Mouse (Mus musculus): ENCODE measurements around the gene Suds3. TPM values are rescaled to one million over a fixed set of nuclear protein-coding genes. Genes with fewer than 3 reads are reported as not detected.

The Suds3 gene
- 69.9 and 73.2 TPM in 2 replicates for polyA plus RNA-seq (2012; rRNA removed)

GRCm38 (mm10) chr5:117115836-117116366 is at the start of gene Suds3:
Gene Suds3, minus strand, starts transcription at chr5:117116113.
- peak; percentile 100 for DNase-seq (ENCODE audit: low spot score)

DNA sequence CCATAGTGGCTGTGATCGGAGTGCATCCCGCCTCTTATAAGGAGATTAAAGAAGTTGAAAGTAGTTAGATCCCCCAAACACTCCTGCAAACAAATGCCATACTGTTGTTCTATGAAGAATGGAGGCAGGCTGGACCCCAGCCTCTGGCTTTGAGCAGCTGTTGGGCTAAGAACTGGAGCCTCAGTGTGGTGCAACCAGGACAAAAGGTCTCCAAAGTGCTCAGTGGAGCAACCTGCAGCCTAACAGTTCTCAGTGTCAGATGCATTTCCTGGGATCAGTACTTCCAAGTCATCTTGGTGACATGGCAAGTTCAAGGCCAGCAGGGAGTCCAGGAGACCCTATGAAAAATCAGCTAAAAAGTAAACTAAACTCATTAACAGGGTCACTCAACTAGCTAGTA is 49.0 kb upstream of the Suds3 start:
- no peak for DNase-seq (ENCODE audit: low spot score)

- no peak for DNase-seq (ENCODE audit: low spot score)
These were observed 48.6 kb upstream of the Suds3 start for GRCm38 (mm10) chr5:117164516-117164915.

- DNase-seq (ENCODE audit: low spot score) = no peak
These were observed 47.9 kb upstream of the Suds3 start for GRCm38 (mm10) chr5:117163790-117164189.

GRCm38 (mm10) chr5:117160499-117160898 is 44.6 kb upstream of the Suds3 start:
- no peak for DNase-seq (ENCODE audit: low spot score)

DNA sequence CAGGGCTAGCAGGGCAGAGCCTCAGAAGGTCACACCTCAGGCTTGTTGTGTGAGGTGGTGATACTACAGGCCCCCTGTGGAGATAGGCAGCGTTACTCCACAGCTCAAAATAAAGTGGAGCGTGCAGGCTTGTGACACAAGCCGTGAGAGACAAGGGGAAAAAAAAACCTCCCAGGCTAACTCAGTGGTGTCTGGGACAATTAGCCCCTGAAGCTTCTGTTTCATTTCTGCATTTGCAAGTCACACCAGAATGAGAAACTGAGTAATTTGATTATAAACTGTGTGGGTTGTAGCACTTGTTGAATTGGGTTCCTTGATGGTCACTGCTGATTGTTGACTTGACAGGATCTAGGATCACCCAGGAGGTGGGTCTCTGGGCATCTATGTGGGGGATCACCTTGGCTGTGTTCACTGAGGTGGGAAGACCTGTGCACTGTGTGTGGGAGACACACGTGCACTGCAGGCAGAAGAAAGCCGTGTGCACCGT is 43.9 kb upstream of the Suds3 start:
- DNase-seq (ENCODE audit: low spot score) = no peak

DNA sequence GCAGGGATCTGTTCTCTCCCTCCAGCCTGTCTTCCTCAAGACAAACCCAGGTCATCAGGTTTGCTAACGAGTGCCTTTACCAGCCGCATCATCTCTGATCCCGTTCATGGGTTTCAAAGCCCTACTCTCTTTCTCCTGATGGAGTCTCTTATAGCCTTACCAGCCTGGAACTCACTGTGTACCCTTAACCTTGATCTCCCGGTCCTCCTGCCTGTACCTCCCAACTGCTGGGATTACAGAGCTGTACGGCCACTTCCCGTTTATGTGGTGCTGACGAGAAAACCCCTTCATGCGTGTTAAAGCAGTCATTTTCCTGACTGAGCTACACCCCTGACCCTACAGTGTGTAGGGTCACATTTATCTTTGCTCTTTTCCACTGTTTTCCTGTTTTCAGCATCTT is 43.4 kb upstream of the Suds3 start:
- DNase-seq (ENCODE audit: low spot score) = no peak

- peak; percentile 63 for DNase-seq (ENCODE audit: low spot score)
These were observed 42.6 kb upstream of the Suds3 start for GRCm38 (mm10) chr5:117158335-117159018.

DNA sequence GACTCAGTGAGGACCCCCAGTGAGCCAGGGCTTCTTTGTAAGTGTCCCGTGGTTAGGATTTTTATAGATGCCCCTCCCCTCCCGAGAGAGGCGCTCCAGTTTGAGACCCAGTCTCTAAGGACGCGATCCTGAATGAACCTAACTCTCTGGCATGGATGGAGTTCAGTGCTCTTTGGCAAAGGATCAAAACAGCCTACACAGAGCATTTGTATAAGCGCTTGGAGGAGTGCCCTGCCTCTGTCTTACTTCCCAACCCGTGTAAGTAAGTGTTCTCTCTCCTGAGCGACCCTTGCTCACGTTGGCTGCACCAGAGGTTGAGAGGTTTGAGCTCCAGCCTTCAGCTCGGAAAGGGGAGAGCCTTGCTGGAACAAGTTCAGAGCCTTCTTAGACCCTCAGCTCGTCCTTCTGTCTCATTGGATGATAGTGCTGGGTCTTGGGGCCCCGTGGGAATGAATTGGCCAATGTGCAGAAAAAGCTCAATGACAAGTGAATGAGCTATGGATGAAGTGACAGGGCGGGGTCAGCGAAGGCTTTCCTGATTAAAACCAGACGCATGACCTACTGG is 37.7 kb upstream of the Suds3 start:
- no peak for DNase-seq (ENCODE audit: low spot score)

GRCm38 (mm10) chr5:117152944-117153343 is 37.0 kb upstream of the Suds3 start:
- no peak for DNase-seq (ENCODE audit: low spot score)

DNA sequence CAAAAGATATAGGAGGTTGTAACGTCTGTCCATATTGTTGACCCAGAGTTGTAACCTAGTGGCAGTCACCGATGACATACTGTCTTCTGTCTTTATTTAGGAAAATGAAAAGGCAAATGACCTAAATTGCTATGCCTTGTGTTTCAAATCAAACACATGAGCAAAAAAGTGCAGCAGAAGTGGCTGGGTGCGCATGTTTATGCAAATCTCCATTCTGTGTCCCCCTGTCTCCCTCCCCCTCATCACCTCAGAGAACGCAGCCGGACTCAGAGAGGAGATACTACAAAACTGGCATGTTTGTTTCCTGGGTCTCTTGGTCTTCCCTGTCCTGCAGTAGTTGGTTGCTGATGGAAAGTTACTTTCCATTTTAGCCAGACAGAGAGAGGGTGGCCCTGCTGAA is 34.2 kb upstream of the Suds3 start:
- DNase-seq (ENCODE audit: low spot score) = no peak

DNA sequence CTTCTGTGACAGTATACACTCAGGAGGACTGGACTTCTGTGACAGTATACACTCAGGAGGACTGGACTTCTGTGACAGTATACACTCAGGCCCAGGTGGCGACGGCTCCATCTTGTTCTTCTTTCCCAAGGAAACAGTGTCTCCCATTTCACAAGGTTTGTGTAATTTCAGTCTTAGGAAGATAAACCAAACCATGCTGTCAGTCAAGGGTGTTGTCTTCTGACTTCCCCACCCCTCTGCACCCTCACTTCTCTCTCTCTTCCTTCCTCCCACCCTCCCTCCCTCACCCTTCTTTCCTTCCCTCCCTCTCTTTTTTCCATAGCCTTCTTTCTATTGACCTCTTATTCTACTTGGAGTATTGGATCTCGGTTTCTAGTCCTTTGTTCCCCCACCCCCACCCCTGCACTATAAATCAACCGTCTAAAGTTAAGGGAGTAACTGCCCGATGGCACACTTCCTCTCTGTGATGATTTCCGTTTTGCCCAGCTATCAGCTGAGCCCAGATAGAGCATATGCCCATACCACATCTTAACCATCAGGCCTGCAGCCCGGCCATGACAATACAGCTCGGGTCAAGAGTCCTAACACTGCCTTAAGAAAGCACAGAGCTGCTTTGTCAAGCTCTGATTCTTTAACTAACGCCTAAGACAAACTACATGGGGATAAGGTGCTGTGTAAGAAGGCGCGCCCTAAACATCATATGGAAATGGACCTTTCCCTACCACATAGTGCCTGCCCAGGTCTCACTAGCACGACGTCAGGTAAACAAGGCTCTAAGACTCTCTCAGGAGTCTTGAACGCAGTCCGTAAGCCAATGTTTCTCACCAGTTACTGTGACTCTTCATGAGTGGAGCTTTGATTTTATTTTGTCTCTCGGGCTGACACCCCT is 33.4 kb upstream of the Suds3 start:
- no peak for DNase-seq (ENCODE audit: low spot score)

DNA sequence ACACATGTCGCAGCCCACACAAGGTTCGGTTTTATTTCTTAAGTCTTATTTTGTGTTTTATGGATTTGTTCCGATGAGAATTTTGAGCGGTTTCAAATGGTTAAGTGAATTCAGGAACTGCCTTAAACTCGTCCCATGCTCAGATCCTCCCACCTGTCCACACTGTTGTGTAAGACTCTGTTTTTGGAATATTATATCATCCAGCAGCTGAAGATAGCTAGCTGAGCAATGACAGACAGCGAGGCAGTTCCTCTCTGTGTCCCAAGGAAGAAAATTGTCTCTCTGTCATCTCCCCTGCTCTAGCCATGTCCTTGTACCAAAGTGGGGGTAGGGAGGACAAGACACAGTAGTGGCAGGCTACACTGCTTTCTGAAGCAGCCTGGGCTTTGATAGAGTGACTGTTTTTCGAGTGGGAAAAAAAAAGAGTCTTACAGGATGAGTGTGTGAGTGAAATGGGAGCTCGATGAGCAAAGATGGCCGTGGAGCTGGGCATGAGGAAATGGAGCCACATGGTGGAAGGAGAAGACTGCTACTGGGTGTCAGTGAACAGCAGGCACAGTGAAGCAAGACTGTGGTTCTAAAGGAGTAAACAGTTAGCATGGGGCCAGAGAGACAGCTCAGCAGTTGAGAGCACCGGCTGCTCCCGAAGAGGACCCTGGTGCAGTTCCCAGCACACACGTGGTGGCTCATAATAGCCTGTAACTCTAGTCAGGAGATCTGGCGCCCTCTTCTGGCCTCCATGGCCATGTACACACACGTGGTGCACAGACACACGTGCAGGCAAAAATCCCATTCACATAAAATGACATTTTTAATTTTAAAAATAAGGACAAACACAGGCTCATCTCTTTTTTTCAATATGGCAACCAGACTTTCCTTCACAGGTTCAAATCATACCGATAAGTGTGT is 31.5 kb upstream of the Suds3 start:
- no peak for DNase-seq (ENCODE audit: low spot score)

- DNase-seq (ENCODE audit: low spot score) = no peak
These were observed 30.3 kb upstream of the Suds3 start for GRCm38 (mm10) chr5:117146165-117146564.

- DNase-seq (ENCODE audit: low spot score) = no peak
These were observed 27.8 kb upstream of the Suds3 start for GRCm38 (mm10) chr5:117143721-117144135.

DNA sequence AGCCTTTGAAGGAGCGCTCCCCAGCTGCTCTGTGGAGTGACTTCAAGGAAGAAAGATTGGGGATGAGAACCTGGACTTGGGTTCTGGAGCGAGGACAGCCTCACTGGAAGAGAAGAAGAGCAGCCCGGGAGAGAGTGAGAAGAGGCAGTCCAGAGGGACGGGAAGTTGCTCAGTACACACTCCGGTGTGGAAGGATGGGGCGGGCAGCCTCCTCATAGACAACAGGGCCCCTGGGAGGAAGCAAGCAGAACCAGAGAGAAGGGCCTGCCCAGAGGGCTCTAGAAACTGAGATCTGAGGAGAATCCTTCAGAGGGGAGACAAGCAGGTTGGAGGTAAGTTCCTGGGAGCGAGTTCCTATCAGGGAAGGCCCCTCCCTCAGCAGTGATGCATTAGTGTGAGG is 24.5 kb upstream of the Suds3 start:
- no peak for DNase-seq (ENCODE audit: low spot score)

- no peak for DNase-seq (ENCODE audit: low spot score)
These were observed 23.9 kb upstream of the Suds3 start for GRCm38 (mm10) chr5:117139822-117140221.

- DNase-seq (ENCODE audit: low spot score) = no peak
These were observed 22.5 kb upstream of the Suds3 start for GRCm38 (mm10) chr5:117138295-117138988.

DNA sequence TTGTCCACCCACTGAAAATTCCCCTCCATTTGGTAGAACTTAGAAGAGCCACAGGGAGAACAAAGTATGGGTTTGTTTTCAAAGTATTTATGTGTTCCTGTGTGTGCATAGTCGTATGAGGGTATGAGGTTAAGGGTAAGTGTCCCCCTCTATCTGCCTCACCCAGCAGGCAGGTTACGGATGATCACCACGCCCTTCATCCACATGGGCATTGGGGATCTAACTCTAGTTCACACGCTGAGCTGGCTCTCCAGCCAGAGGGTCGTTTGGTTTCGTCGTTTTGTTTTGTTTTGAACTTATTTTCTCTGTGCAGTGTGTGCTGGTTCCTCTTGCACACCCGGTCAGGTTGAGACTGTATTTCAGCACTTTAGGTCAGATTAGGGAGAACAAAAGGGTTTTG is 21.7 kb upstream of the Suds3 start:
- DNase-seq (ENCODE audit: low spot score) = no peak

DNA sequence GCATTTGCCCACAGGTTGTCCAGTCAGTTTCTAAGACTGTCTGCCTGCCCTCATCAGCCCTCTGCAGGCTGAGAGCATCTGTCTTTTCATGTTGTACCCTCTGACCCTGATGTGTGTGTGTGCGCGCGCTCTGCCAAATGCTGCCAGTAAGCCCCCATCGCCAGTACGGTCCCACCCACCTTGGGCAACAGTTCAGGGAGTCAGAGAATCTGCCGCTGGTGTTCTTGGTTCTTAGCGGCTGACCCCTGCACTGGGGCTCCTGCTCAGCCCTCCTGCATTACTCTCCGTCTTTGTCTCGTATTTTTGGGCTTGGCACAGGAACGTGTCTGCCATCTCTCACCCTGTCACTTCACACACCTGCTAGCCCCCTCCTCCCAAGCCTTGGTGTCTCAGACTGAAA is 21.1 kb upstream of the Suds3 start:
- no peak for DNase-seq (ENCODE audit: low spot score)

- DNase-seq (ENCODE audit: low spot score) = no peak
These were observed 20.7 kb upstream of the Suds3 start for GRCm38 (mm10) chr5:117136570-117136969.

Data from urinary bladder, adult 2 months (tissue).